Mouse (Mus musculus) erythroblast, embryonic 14.5 days (primary cell): ENCODE data around the gene Gna14. TPM values are rescaled to one million over a fixed set of nuclear protein-coding genes. Genes with fewer than 3 reads are reported as not detected.

Experiments
- H3K27me3 ChIP-seq: 2 replicates; pipeline ENCODE4 v1.6.1; 2012; ENCODE audit warnings: inconsistent platforms; ENCODE audit not compliant: control insufficient read depth
- H3K36me3 ChIP-seq: 2 replicates; pipeline ENCODE4 v1.6.1; 2012; ENCODE audit warnings: mild to moderate bottlenecking, inconsistent platforms; ENCODE audit not compliant: control insufficient read depth
- H3K4me1 ChIP-seq: 2 replicates; pipeline ENCODE4 v1.6.1; 2012; ENCODE audit warnings: inconsistent platforms; ENCODE audit not compliant: control insufficient read depth
- H3K4me3 ChIP-seq: replicated peaks from 2 replicates; pipeline ENCODE3; 2012; ENCODE audit warnings: moderate library complexity, mild to moderate bottlenecking, inconsistent platforms
- H3K9me3 ChIP-seq: 2 replicates; pipeline ENCODE4 v1.6.1; 2012; ENCODE audit warnings: low read length, inconsistent platforms, mixed read lengths; ENCODE audit not compliant: control insufficient read depth
- GATA1 ChIP-seq: IDR thresholded peaks from 2 replicates; pipeline ENCODE4 v1.6.1; 2012; ENCODE audit warnings: low read length, inconsistent platforms, mixed read lengths
- TAL1 ChIP-seq: IDR thresholded peaks from 3 replicates; pipeline ENCODE4 v1.6.1; 2012; ENCODE audit warnings: low read length, inconsistent platforms, mixed read lengths
- polyA plus RNA-seq: library from polyadenylated mRNA; stranded (reverse); fragments of >175 nt; gene quantifications from 2 replicates; pipeline ENCODE4 v1.2.3, GENCODE M21; 2012

Gna14 gene
- polyA plus RNA-seq, 1 experiment, result not detected

- Histone ChIP-seq H3K36me3 (no peaks in the 10 kb centered on the region), H3K4me1 (peaks cover 28% of the 10 kb centered on the region), H3K4me3 (no peak overlapping the region), H3K9me3 (no peaks in the 10 kb centered on the region), H3K27me3 (no peaks in the 10 kb centered on the region)
- TF ChIP-seq TAL1 (no peak), GATA1 (no peak)
Measured at GRCm38 (mm10) chr19:16491497-16491896, 55.9 kb downstream of the Gna14 start.

- no peaks in the 10 kb centered on the region for H3K9me3 ChIP-seq
- no peak overlapping the region for H3K4me3 ChIP-seq
- H3K4me1 ChIP-seq, result peaks cover 28% of the 10 kb centered on the region
- H3K27me3 ChIP-seq, result no peaks in the 10 kb centered on the region
- TF ChIP-seq GATA1 (no peak), TAL1 (no peak)
- no peaks in the 10 kb centered on the region for H3K36me3 ChIP-seq
Measured at GRCm38 (mm10) chr19:16492453-16492852, 56.9 kb downstream of the Gna14 start.

- H3K4me1 ChIP-seq, result peaks cover 28% of the 10 kb centered on the region
- H3K9me3 ChIP-seq, result no peaks in the 10 kb centered on the region
- no peaks in the 10 kb centered on the region for H3K27me3 ChIP-seq
- TF ChIP-seq TAL1 (no peak), GATA1 (no peak)
- no peaks in the 10 kb centered on the region for H3K36me3 ChIP-seq
- no peak overlapping the region for H3K4me3 ChIP-seq
Measured at GRCm38 (mm10) chr19:16494816-16495516, 59.4 kb downstream of the Gna14 start.

GRCm38 (mm10) chr19:16496016-16496415 is 60.5 kb downstream of the Gna14 start:
- no peak overlapping the region for H3K4me3 ChIP-seq
- peaks cover 28% of the 10 kb centered on the region for H3K4me1 ChIP-seq
- no peaks in the 10 kb centered on the region for H3K9me3 ChIP-seq
- no peaks in the 10 kb centered on the region for H3K36me3 ChIP-seq
- TF ChIP-seq TAL1, result no peak
- TF ChIP-seq GATA1, result no peak
- H3K27me3 ChIP-seq, result no peaks in the 10 kb centered on the region

DNA sequence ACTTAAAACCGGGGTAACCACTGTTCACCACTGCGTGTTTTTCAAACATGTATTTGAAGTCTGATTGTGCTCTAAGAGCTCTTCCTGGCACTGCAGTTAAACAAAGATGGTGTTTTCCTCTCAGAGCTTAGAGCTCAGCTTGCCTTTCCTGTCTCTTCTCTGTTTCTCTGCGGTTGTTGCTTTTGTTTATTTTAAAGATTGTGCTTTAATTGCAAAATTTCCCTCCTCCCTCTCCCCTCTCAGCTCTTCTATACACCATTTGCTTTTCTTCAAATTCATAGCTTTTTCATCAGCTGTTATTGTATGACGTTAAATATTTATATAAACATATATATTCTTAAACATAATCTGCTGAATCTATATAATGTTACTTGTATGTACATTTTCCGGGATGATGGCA is 66.5 kb downstream of the Gna14 start:
- Histone ChIP-seq H3K27me3 (no peaks in the 10 kb centered on the region), H3K4me3 (no peak overlapping the region), H3K4me1 (no peaks in the 10 kb centered on the region), H3K36me3 (no peaks in the 10 kb centered on the region), H3K9me3 (no peaks in the 10 kb centered on the region)
- TF ChIP-seq GATA1 (no peak), TAL1 (no peak)

GRCm38 (mm10) chr19:16506711-16507364 is 71.3 kb downstream of the Gna14 start:
- H3K9me3 ChIP-seq, result no peaks in the 10 kb centered on the region
- H3K27me3 ChIP-seq, result no peaks in the 10 kb centered on the region
- no peak overlapping the region for H3K4me3 ChIP-seq
- no peak for TF ChIP-seq TAL1
- TF ChIP-seq GATA1, result no peak
- no peaks in the 10 kb centered on the region for H3K36me3 ChIP-seq
- H3K4me1 ChIP-seq, result peaks cover 24% of the 10 kb centered on the region

- Histone ChIP-seq H3K27me3 (no peaks in the 10 kb centered on the region), H3K9me3 (no peaks in the 10 kb centered on the region), H3K4me3 (peak overlapping the region; percentile 36), H3K36me3 (no peaks in the 10 kb centered on the region), H3K4me1 (peaks cover 41% of the 10 kb centered on the region)
- TF ChIP-seq GATA1, result no peak
- TF ChIP-seq TAL1, result no peak
Measured at GRCm38 (mm10) chr19:16510343-16511080, 75.0 kb downstream of the Gna14 start.

DNA sequence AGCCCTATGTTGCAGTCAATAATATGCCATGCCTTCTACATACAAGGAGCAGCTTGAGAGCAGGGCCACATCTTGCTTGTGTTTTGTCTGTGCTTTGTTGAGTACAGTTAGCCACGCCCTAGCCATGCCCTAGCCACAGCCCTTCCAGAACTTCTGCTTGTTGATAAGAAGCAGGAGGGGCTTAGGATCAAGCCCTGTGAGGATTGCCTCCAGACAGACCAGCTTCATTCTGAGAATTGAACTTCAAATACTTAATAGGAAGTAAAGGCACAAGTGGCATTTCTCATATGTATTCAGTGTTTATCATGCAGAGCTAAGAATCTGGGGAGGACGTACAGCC is 75.5 kb downstream of the Gna14 start:
- H3K27me3 ChIP-seq, result no peaks in the 10 kb centered on the region
- peaks cover 41% of the 10 kb centered on the region for H3K4me1 ChIP-seq
- no peaks in the 10 kb centered on the region for H3K9me3 ChIP-seq
- TF ChIP-seq TAL1, result no peak; the same call in 2 of the 3 replicates
- TF ChIP-seq GATA1, result peak; percentile 35; the same call in 1 of the 2 replicates
- H3K36me3 ChIP-seq, result no peaks in the 10 kb centered on the region
- peak overlapping the region; percentile 36 for H3K4me3 ChIP-seq

DNA sequence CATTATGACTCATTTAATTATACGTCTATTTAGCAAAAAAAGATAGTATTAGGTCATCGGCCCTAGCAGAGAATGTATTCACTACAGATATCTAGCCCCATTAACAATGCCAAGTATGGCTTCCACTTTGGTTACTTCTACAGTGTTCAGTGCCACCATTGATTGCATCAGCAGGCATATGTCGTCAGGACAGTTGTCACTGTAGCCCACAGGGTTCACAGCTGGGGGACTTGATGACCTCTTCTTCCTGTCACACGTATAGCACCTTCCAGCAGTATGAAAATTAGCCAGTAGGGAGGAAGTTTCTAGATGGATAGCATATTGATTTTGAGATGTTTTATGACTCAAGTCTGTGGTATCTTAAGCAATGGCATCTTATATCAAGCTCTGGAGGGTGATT is 78.6 kb downstream of the Gna14 start:
- no peak overlapping the region for H3K4me3 ChIP-seq
- no peaks in the 10 kb centered on the region for H3K9me3 ChIP-seq
- TF ChIP-seq TAL1, result no peak
- TF ChIP-seq GATA1, result no peak
- H3K36me3 ChIP-seq, result no peaks in the 10 kb centered on the region
- peaks cover 41% of the 10 kb centered on the region for H3K4me1 ChIP-seq
- H3K27me3 ChIP-seq, result no peaks in the 10 kb centered on the region
